Mouse (Mus musculus): Measurements from ENCODE around the gene Sae1.

DNA sequence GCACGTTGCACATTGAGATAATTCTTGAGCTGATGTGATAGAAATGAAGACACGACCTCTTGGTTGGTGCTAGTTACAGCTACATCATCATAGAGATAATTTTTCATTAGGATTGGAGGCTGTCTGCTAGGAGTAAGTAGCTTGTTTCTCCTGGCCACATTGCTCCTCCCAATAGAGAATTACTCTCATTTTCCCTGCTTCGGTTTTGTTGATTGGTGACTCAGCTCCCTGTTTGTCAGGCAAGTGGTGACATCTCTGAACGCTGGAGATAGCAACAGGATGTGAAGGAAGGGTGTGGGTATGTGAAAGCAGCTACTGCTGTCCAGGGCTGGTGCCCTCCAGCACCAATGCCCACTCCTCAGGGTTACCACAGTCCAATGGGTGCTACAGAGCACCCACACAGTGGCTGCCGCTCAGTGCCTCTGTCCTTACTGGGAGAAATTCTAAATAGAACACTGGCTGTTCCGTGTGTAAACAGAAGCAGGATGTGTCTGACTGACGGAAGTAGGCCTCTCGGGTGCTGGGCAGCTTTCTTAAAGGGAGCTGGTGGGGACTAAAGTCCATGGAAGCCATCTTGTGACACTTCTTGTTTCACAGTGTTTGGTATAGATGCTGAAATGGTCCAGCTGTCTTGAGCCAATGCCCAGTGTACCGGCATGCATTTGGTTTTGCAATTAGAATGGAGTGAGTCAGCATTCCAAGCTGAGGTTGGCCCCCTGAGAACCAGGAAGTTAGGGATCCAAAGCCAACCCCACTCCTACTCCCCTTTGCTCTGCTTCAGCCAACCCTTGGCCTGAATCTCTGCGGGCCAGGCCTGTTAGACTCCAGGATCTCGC lies 18.1 kb upstream of the Sae1 start:
- TF ChIP-seq POLR2A (IDR thresholded peaks at IDR 0.05; ENCODE audit: borderline replicate concordance, low read depth, low read length) (no peak), CTCF (IDR thresholded peaks at IDR 0.05; ENCODE audit: low read depth, low read length) (no peak)
